Mouse (Mus musculus) thymus, adult 2 months (tissue): ENCODE data around the gene Atp5b. TPM values are rescaled to one million over a fixed set of nuclear protein-coding genes. Genes with fewer than 3 reads are reported as not detected.
"Not testable (repeated sequence)": the region's sequence is repeated elsewhere in the genome, so short reads cannot be mapped to it uniquely, and the experiment has no call there.

Experiments
- DNase-seq: peaks from one replicate; pipeline ENCODE4 v3.0.0; 2021
- H3K27ac ChIP-seq: fragments of 200-500 bp; 2 replicates; pipeline ENCODE4 v1.5.1; 2012; ENCODE audit warnings: low read length, control low read depth; ENCODE audit not compliant: control insufficient read depth, insufficient read depth
- H3K27me3 ChIP-seq: fragments of 200-500 bp; 2 replicates; pipeline ENCODE4 v1.6.1; 2012; ENCODE audit warnings: mild to moderate bottlenecking, low read length, moderate library complexity, mixed read lengths; ENCODE audit not compliant: control insufficient read depth, insufficient read depth
- H3K36me3 ChIP-seq: fragments of 200-500 bp; 2 replicates; pipeline ENCODE4 v1.6.1; 2012; ENCODE audit warnings: mild to moderate bottlenecking, low read length, moderate library complexity; ENCODE audit not compliant: control insufficient read depth, insufficient read depth
- H3K4me1 ChIP-seq: fragments of 200-500 bp; replicated peaks from 2 replicates; pipeline ENCODE4 v1.6.1; 2012; ENCODE audit warnings: low read length; ENCODE audit not compliant: control insufficient read depth, insufficient read depth
- H3K4me3 ChIP-seq: fragments of 200-500 bp; 2 replicates; pipeline ENCODE4 v1.5.1; 2012; ENCODE audit warnings: mild to moderate bottlenecking, low read length, control low read depth, moderate library complexity; ENCODE audit not compliant: control insufficient read depth, insufficient read depth
- CTCF ChIP-seq: fragments of 200-500 bp; IDR thresholded peaks from 2 replicates; pipeline ENCODE4 v1.5.1; 2012; ENCODE audit warnings: mild to moderate bottlenecking, control low read depth, low read length, moderate library complexity, borderline replicate concordance; ENCODE audit not compliant: control insufficient read depth, poor library complexity, insufficient read depth; ENCODE audit errors: extremely low read depth
- POLR2A ChIP-seq: fragments of 200-500 bp; IDR thresholded peaks from 2 replicates; pipeline ENCODE4 v1.6.1; 2012; ENCODE audit warnings: mild to moderate bottlenecking, low read length, control low read depth, moderate library complexity; ENCODE audit not compliant: control insufficient read depth, poor library complexity, insufficient read depth; ENCODE audit errors: extremely low read depth
- WGBS: fragments of 180-500 bp; shearing (Covaris S2); methylation state at CpG from one replicate; pipeline ENCODE4 v1.1.7; 2018; 5-methylcytosine and 5-hydroxymethylcytosine counted together
- polyA plus RNA-seq: library from polyadenylated mRNA; depleted of rRNA; stranded (reverse); fragments of >200 nt; gene quantifications from 2 replicates; pipeline ENCODE4 v1.2.3, GENCODE M21; 2012

Atp5b gene
- polyA plus RNA-seq, 1 experiment: 4,074 TPM

DNA sequence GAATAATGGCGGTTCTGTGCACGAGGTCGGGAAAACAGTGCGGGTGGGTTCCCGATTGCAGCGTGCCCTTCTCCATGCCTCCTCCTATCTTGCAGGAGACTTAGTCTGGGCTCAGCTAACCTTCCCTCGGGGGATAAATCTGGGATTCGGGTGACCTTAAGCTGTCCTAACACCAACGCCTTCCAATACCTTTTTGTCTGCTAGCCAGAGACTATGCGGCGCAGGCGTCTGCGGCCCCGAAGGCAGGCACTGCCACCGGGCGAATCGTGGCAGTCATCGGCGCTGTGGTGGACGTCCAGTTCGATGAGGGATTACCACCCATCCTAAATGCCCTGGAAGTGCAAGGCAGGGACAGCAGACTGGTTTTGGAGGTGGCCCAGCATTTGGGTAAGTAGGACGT, 615 bp downstream of the Atp5b start:
- Histone ChIP-seq H3K4me3 (peak overlapping the region; percentile 92), H3K27me3 (no peaks in the 10 kb centered on the region), H3K27ac (no peak overlapping the region), H3K36me3 (peaks cover 41% of the 10 kb centered on the region), H3K4me1 (peaks cover 5% of the 10 kb centered on the region; the same call in 1 of the 2 replicates)
- TF ChIP-seq CTCF (no peak), POLR2A (no peak)
- 0% methylated on average over 22 of the region's 22 CpGs for WGBS
- DNase-seq: peak; percentile 32

GRCm38 (mm10) chr10:128084160-128084559, 1.1 kb downstream of the Atp5b start:
- Histone ChIP-seq H3K4me1 (peaks cover 5% of the 10 kb centered on the region; the same call in 1 of the 2 replicates), H3K27ac (no peak overlapping the region), H3K27me3 (no peaks in the 10 kb centered on the region), H3K4me3 (peak overlapping the region; percentile 92), H3K36me3 (peaks cover 46% of the 10 kb centered on the region)
- no peak for DNase-seq
- 3% methylated on average over 3 of the region's 3 CpGs for WGBS
- no peak for TF ChIP-seq CTCF
- TF ChIP-seq POLR2A: no peak

- H3K4me3 ChIP-seq: no peak overlapping the region
- TF ChIP-seq POLR2A (no peak), CTCF (no peak)
- peak; percentile 38 for DNase-seq
- H3K4me1 ChIP-seq: peaks cover 7% of the 10 kb centered on the region
- peaks cover 57% of the 10 kb centered on the region for H3K36me3 ChIP-seq
- H3K27me3 ChIP-seq: no peaks in the 10 kb centered on the region
- H3K27ac ChIP-seq: no peak overlapping the region
- WGBS: 80% methylated on average over 6 of the region's 6 CpGs
These were observed 3.3 kb downstream of the Atp5b start for GRCm38 (mm10) chr10:128086391-128086790.

DNA sequence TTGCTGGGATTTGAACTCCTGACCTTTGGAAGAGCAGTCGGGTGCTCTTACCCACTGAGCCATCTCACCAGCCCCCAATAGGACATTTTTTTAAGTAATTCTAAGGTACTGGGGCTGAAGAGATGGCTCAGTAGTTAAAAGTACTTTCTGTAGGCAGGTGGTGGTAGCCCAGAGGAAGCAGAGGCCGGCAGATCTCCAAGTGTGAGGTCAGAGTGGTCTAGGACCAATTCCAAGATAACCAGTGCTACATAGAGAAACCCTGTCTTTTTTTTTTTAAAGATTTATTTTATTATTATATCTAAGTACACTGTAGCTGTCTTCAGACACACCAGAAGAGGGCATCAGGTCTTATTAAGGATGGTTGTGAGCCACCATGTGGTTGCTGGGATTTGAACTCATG, 4.1 kb downstream of the Atp5b start:
- 90% methylated on average over 2 of the region's 2 CpGs for WGBS
- H3K4me1 ChIP-seq, DNase-seq, H3K27ac ChIP-seq, H3K4me3 ChIP-seq, H3K27me3 ChIP-seq: not testable (repeated sequence)
- peaks cover 57% of the 10 kb centered on the region for H3K36me3 ChIP-seq

- WGBS: 97% methylated on average over 5 of the region's 5 CpGs
- no peak for DNase-seq
- Histone ChIP-seq H3K4me3 (no peak overlapping the region), H3K27ac (no peak overlapping the region), H3K36me3 (peaks cover 57% of the 10 kb centered on the region), H3K4me1 (peaks cover 7% of the 10 kb centered on the region), H3K27me3 (no peaks in the 10 kb centered on the region)
- TF ChIP-seq CTCF (no peak), POLR2A (no peak)
These were observed 5.1 kb downstream of the Atp5b start for GRCm38 (mm10) chr10:128088181-128088580.

DNA sequence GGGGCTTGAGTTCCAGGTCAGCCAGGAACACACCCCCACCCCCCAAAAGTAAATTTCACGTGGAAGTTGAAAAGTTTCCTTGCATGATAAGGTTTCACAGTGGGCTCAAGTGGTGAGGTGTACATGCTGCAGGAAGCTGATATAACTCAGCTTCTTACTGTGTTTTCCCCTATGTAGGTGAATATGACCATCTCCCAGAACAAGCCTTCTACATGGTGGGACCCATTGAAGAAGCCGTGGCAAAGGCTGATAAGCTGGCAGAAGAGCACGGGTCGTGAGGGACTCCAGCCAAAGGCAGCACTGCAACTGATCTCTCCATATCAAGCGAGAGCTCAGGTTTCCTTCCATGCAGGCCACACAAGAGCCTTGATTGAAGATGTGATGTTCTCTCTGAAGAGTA, 6.8 kb downstream of the Atp5b start:
- Histone ChIP-seq H3K4me3 (no peak overlapping the region), H3K36me3 (peaks cover 54% of the 10 kb centered on the region), H3K27me3 (no peaks in the 10 kb centered on the region), H3K27ac (no peak overlapping the region), H3K4me1 (peaks cover 15% of the 10 kb centered on the region)
- no peak for TF ChIP-seq CTCF
- TF ChIP-seq POLR2A: no peak
- no peak for DNase-seq
- 90% methylated on average over 5 of the region's 5 CpGs for WGBS
